Mouse (Mus musculus) lung, postnatal 0 days (tissue): ENCODE measurements at regions not wholly inside any gene's neighbourhood (a gene's known extent, or its start where the extent isn't known, plus 50 kb on each side); places are given as distances from the start of the nearest gene placed in this dataset. TPM values are rescaled to one million over a fixed set of nuclear protein-coding genes. Genes with fewer than 3 reads are reported as not detected.

Experiments used
- ATAC-seq: fragments of 200-750 bp; cut with Nextera tagmentation; 2 replicates; pipeline ENCODE4 v1.8.0; 2017; ENCODE audit warnings: moderate library complexity
- DNase-seq: peaks from one replicate; pipeline ENCODE4 v3.0.0-alpha.2; 2016; ENCODE audit warnings: low spot score
- H3K27ac ChIP-seq: fragments of 300-500 bp; sonication (generic); 2 replicates; pipeline ENCODE4 v1.5.1; 2014; ENCODE audit warnings: antibody characterized with exemption, mild to moderate bottlenecking, low read length, mixed read lengths
- H3K27me3 ChIP-seq: fragments of 300-500 bp; sonication (generic); replicated peaks from 2 replicates; pipeline ENCODE4 v1.6.1; 2014; ENCODE audit warnings: low read length, mixed read lengths; ENCODE audit not compliant: insufficient read depth
- H3K36me3 ChIP-seq: fragments of 300-500 bp; sonication (generic); 2 replicates; pipeline ENCODE4 v1.6.1; 2014; ENCODE audit warnings: low read length, mixed read lengths; ENCODE audit not compliant: insufficient read depth
- H3K4me1 ChIP-seq: fragments of 300-500 bp; sonication (generic); 2 replicates; pipeline ENCODE4 v1.6.1; 2014; ENCODE audit warnings: antibody characterized with exemption, low read depth, low read length, mixed read lengths; ENCODE audit not compliant: insufficient read depth
- H3K4me2 ChIP-seq: fragments of 300-500 bp; sonication (generic); replicated peaks from 2 replicates; pipeline ENCODE4 v1.6.1; 2014; ENCODE audit warnings: low read depth, mild to moderate bottlenecking, low read length, moderate library complexity, mixed read lengths
- H3K4me3 ChIP-seq: fragments of 300-500 bp; sonication (generic); 2 replicates; pipeline ENCODE4 v1.5.1; 2014; ENCODE audit warnings: low read depth, low read length
- H3K9ac ChIP-seq: fragments of 300-500 bp; sonication (generic); replicated peaks from 2 replicates; pipeline ENCODE4 v1.6.1; 2014; ENCODE audit warnings: low read depth, mild to moderate bottlenecking
- H3K9me3 ChIP-seq: fragments of 300-500 bp; sonication (generic); 2 replicates; pipeline ENCODE4 v1.6.1; 2016; ENCODE audit warnings: low read length, mixed read lengths
- CTCF ChIP-seq: IDR thresholded peaks from 2 replicates; pipeline ENCODE4 v1.5.1; 2016; ENCODE audit warnings: antibody characterized with exemption, mild to moderate bottlenecking
- EP300 ChIP-seq: IDR thresholded peaks from 2 replicates; pipeline ENCODE4 v1.6.1; 2016; ENCODE audit warnings: antibody characterized with exemption, mild to moderate bottlenecking, control low read depth
- WGBS: fragments of 180-500 bp; shearing (Covaris S2); extraction: QIAGEN DNeasy Blood & Tissue Kit; methylation state at CpG from one replicate; pipeline ENCODE4 v1.1.7; 2014; 5-methylcytosine and 5-hydroxymethylcytosine counted together
- microRNA-seq: library from miRNA; unstranded; fragments of <30 nt; microRNA quantifications from one replicate; pipeline ENCODE4, GENCODE M21; 2016

- Histone ChIP-seq H3K4me3 (no peak overlapping the region), H3K9me3 (no peaks in the 10 kb centered on the region), H3K27me3 (no peaks in the 10 kb centered on the region), H3K27ac (no peak overlapping the region), H3K9ac (no peak overlapping the region), H3K4me2 (no peak overlapping the region), H3K4me1 (peaks cover 13% of the 10 kb centered on the region; the same call in 1 of the 2 replicates), H3K36me3 (no peaks in the 10 kb centered on the region)
- DNase-seq, result no peak
- ATAC-seq, result no peak
- 82% methylated on average over 2 of the region's 2 CpGs for WGBS
- TF ChIP-seq EP300, result no peak
- TF ChIP-seq CTCF, result no peak
Observed at GRCm38 (mm10) chr11:21031816-21032215, 59.3 kb upstream of the Peli1 start.

- Histone ChIP-seq H3K9me3 (no peaks in the 10 kb centered on the region), H3K27ac (peak overlapping the region; percentile 47; the same call in 1 of the 2 replicates), H3K4me1 (peaks cover 13% of the 10 kb centered on the region; the same call in 1 of the 2 replicates), H3K4me2 (no peak overlapping the region), H3K27me3 (no peaks in the 10 kb centered on the region), H3K9ac (no peak overlapping the region), H3K4me3 (no peak overlapping the region), H3K36me3 (no peaks in the 10 kb centered on the region)
- 78% methylated on average over 14 of the region's 14 CpGs for WGBS
- TF ChIP-seq EP300, result no peak
- TF ChIP-seq CTCF, result no peak
- DNase-seq, result no peak
- no peak for ATAC-seq
Observed at GRCm38 (mm10) chr11:21033234-21033822, 57.8 kb upstream of the Peli1 start.

- ATAC-seq (peak; percentile 46), DNase-seq (peak; percentile 48)
- no peaks in the 10 kb centered on the region for H3K27me3 ChIP-seq
- peak overlapping the region; percentile 47; the same call in 1 of the 2 replicates for H3K27ac ChIP-seq
- 27% methylated on average over 11 of the region's 11 CpGs for WGBS
- peaks cover 13% of the 10 kb centered on the region; the same call in 1 of the 2 replicates for H3K4me1 ChIP-seq
- no peak for TF ChIP-seq CTCF
- no peak for TF ChIP-seq EP300
- no peak overlapping the region for H3K9ac ChIP-seq
- H3K36me3 ChIP-seq, result no peaks in the 10 kb centered on the region
- no peaks in the 10 kb centered on the region for H3K9me3 ChIP-seq
- H3K4me3 ChIP-seq, result no peak overlapping the region
- H3K4me2 ChIP-seq, result peak overlapping the region; percentile 33
Observed at GRCm38 (mm10) chr11:21033823-21034401, 57.2 kb upstream of the Peli1 start.

- 0 out of 2 replicates have a peak overlapping the region, but pooled peaks have one; percentile 11 for H3K27ac ChIP-seq
- 31% methylated on average over 7 of the region's 7 CpGs for WGBS
- no peak overlapping the region for H3K4me2 ChIP-seq
Observed at GRCm38 (mm10) chr11:21036161-21036916, 54.8 kb upstream of the Peli1 start.

GRCm38 (mm10) chr11:21037267-21037906 is 53.7 kb upstream of the Peli1 start:
- Histone ChIP-seq H3K9me3 (no peaks in the 10 kb centered on the region), H3K4me2 (no peak overlapping the region), H3K27me3 (no peaks in the 10 kb centered on the region), H3K36me3 (no peaks in the 10 kb centered on the region), H3K9ac (no peak overlapping the region), H3K4me3 (no peak overlapping the region), H3K27ac (no peak overlapping the region), H3K4me1 (peaks cover 13% of the 10 kb centered on the region; the same call in 1 of the 2 replicates)
- no peak for ATAC-seq
- DNase-seq, result no peak
- WGBS, result 91% methylated on average over 6 of the region's 6 CpGs
- TF ChIP-seq CTCF, result no peak
- TF ChIP-seq EP300, result no peak

More at GRCm38 (mm10) chr11:21036161-21036916, 54.8 kb upstream of the Peli1 start:
- Histone ChIP-seq H3K9ac (no peak overlapping the region), H3K27me3 (no peaks in the 10 kb centered on the region), H3K36me3 (no peaks in the 10 kb centered on the region), H3K9me3 (no peaks in the 10 kb centered on the region), H3K4me3 (no peak overlapping the region), H3K4me1 (peaks cover 13% of the 10 kb centered on the region; the same call in 1 of the 2 replicates)
- TF ChIP-seq CTCF (no peak), EP300 (peak; percentile 89)
- DNase-seq (peak; percentile 90), ATAC-seq (peak; percentile 81)

- ATAC-seq (no peak), DNase-seq (no peak)
- no peak overlapping the region for H3K9ac ChIP-seq
- 80% methylated on average over 5 of the region's 5 CpGs for WGBS
- no peak overlapping the region for H3K4me2 ChIP-seq
- no peaks in the 10 kb centered on the region for H3K27me3 ChIP-seq
- no peaks in the 10 kb centered on the region for H3K9me3 ChIP-seq
- TF ChIP-seq EP300, result no peak
- no peak for TF ChIP-seq CTCF
- no peak overlapping the region for H3K4me3 ChIP-seq
- no peak overlapping the region for H3K27ac ChIP-seq
- no peaks in the 10 kb centered on the region for H3K36me3 ChIP-seq
- no peaks in the 10 kb centered on the region for H3K4me1 ChIP-seq
Observed at GRCm38 (mm10) chr11:21041201-21041600, 49.9 kb upstream of the Peli1 start.

Small RNAs in the stretch of these regions (microRNA-seq; reads per million reads assigned to microRNA genes)
- gene Gm23681, result not detected
